Mouse (Mus musculus): Measurements from ENCODE around the gene Gm438.
"Not testable (repeated sequence)": the region's sequence is repeated elsewhere in the genome, so short reads cannot be mapped to it uniquely, and the experiment has no call there.

The Gm438 gene

DNA sequence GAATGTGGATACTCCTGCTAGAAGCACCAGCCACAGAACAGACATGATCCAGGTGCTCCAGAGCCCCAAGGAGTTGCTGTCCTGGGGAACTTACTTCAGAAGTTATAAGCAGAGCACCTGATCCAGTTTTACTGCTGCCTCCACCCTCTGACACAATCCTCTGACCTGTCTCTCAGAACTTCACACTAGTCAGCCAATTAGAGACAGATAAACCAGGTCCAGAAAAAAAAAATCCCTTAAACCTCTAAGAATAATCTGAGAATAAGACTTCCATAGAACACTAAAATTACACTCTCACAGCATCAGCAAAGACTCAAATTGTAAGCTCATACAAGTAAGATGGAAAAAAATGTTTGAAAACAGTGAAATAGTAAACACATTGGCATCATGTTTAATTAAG lies at the start of gene Gm438:
Gene Gm438, minus strand, starts transcription at position 101 of the 400 bp plus-strand sequence.
- DNase-seq (ENCODE audit: low spot score in 2 of 2), result no peak

- no peak for DNase-seq (ENCODE audit: low spot score in 2 of 2)
These were observed 38.3 kb upstream of the Gm438 start for GRCm38 (mm10) chr4:144824706-144825105.

GRCm38 (mm10) chr4:144823996-144824395 lies 37.6 kb upstream of the Gm438 start:
- DNase-seq (ENCODE audit: low spot score in 2 of 2), result no peak

- not testable (repeated sequence) for DNase-seq (ENCODE audit: low spot score in 2 of 2)
These were observed 20.8 kb upstream of the Gm438 start for GRCm38 (mm10) chr4:144807135-144807534.

DNA sequence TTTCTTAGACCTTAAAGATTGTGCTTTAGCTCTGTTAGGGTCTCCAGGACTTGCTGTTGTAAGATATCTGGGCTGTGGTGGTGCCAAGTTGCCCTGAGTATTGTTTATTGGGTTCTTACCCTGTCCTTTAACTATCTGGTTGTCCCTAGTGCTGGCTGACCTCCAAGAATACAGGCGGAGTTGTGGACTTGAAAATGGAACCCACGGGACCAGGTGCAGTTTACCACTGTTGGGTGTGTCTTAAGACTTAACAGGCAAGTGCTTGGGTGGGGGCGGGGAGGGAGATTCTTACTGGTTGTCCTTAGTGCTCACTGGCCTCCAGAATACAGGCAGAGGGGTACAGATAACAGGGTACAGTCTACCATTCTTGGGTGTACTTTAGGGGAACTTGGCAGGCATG lies 17.2 kb upstream of the Gm438 start:
- no peak for DNase-seq (ENCODE audit: low spot score in 2 of 2)

GRCm38 (mm10) chr4:144790141-144790540 lies 3.8 kb upstream of the Gm438 start:
- no peak for DNase-seq (ENCODE audit: low spot score in 2 of 2)

- DNase-seq (ENCODE audit: low spot score in 2 of 2), result no peak
These were observed 3.7 kb downstream of the Gm438 start for GRCm38 (mm10) chr4:144782476-144783197.

- no peak for DNase-seq (ENCODE audit: low spot score in 2 of 2)
These were observed 20.7 kb downstream of the Gm438 start for GRCm38 (mm10) chr4:144765722-144766121.

DNA sequence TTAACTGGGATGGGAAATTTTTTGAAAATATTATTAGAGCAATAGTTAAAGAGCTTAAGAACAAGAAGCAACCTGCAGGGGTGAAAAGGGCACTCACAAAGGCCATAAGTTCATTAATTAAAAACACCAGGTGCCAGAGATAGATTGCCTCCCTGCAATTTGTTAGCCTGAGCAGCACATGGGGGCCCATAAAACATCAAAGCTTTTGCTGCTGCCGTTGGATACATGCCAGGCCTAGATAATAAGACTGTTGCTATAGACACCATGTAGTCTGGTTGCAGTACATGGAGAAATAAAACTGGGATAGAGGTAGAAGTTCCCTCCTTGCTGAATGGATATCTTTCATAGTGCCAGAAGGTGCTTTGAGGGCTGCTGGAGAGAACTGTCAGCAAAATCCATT lies 37.2 kb downstream of the Gm438 start:
- no peak for DNase-seq (ENCODE audit: low spot score in 2 of 2)

All from urinary bladder, postnatal 4 days (tissue).